Mouse (Mus musculus) liver, postnatal 0 days (tissue): Measurements from ENCODE around the gene Fkbp8. TPM values are rescaled to one million over a fixed set of nuclear protein-coding genes. Genes with fewer than 3 reads are reported as not detected.

Source experiments
- ATAC-seq: fragments of 200-750 bp; cut with Nextera tagmentation; 2 replicates; pipeline ENCODE4 v1.8.0; 2017; ENCODE audit warnings: mild to moderate bottlenecking, moderate library complexity
- DNase-seq: peaks from one replicate; pipeline ENCODE4 v3.0.0-alpha.2; 2016
- H3K27ac ChIP-seq: fragments of 300-500 bp; sonication (generic); 2 replicates; pipeline ENCODE4 v1.5.1; 2014; ENCODE audit warnings: antibody characterized with exemption, moderate library complexity, mild to moderate bottlenecking, low read depth
- H3K27me3 ChIP-seq: fragments of 300-500 bp; sonication (generic); 2 replicates; pipeline ENCODE4 v1.6.1; 2014; ENCODE audit warnings: low read length, control low read depth, mixed read lengths; ENCODE audit not compliant: insufficient read depth
- H3K36me3 ChIP-seq: fragments of 300-500 bp; sonication (generic); replicated peaks from 2 replicates; pipeline ENCODE4 v1.6.1; 2014; ENCODE audit warnings: mild to moderate bottlenecking, control low read depth, low read length, moderate library complexity, mixed read lengths; ENCODE audit not compliant: insufficient read depth
- H3K4me1 ChIP-seq: fragments of 300-500 bp; sonication (generic); 2 replicates; pipeline ENCODE4 v1.6.1; 2014; ENCODE audit warnings: antibody characterized with exemption, mild to moderate bottlenecking, control low read depth; ENCODE audit not compliant: insufficient read depth
- H3K4me2 ChIP-seq: fragments of 300-500 bp; sonication (generic); 2 replicates; pipeline ENCODE4 v1.6.1; 2014; ENCODE audit warnings: low read depth, mild to moderate bottlenecking, low read length, moderate library complexity, mixed read lengths
- H3K4me3 ChIP-seq: fragments of 300-500 bp; sonication (generic); 2 replicates; pipeline ENCODE4 v1.5.1; 2014; ENCODE audit warnings: low read depth, low read length
- H3K9ac ChIP-seq: fragments of 300-500 bp; sonication (generic); replicated peaks from 2 replicates; pipeline ENCODE4 v1.6.1; 2014; ENCODE audit warnings: mild to moderate bottlenecking, moderate library complexity
- H3K9me3 ChIP-seq: fragments of 300-500 bp; sonication (generic); 2 replicates; pipeline ENCODE4 v1.6.1; 2016; ENCODE audit warnings: mild to moderate bottlenecking, control low read depth, low read length, mixed read lengths
- CTCF ChIP-seq: sonication (generic); IDR thresholded peaks from 2 replicates; pipeline ENCODE4 v1.5.1; 2016; ENCODE audit warnings: antibody characterized with exemption, low read depth
- EP300 ChIP-seq: IDR thresholded peaks from 2 replicates; pipeline ENCODE4 v1.6.1; 2016; ENCODE audit warnings: antibody characterized with exemption, low read depth, mild to moderate bottlenecking
- WGBS: fragments of 180-500 bp; shearing (Covaris S2); extraction: QIAGEN DNeasy Blood & Tissue Kit; methylation state at CpG from one replicate; pipeline ENCODE4 v1.1.7; 2014; ENCODE audit not compliant: insufficient replicate concordance; 5-methylcytosine and 5-hydroxymethylcytosine counted together
- polyA plus RNA-seq: library from polyadenylated mRNA; unstranded; fragments of >200 nt; fragmentation: Nextera tagmentation; extraction: Ambion mirVana; gene quantifications from 2 replicates; pipeline ENCODE4 v1.2.1, GENCODE M21; 2015

Gene Fkbp8
- polyA plus RNA-seq, 1 experiment from 2014 or later = 141 TPM

GRCm38 (mm10) chr8:70564696-70565235, 37.2 kb downstream of the Fkbp8 start:
- TF ChIP-seq CTCF (no peak), EP300 (no peak)
- Histone ChIP-seq H3K4me2 (no peak overlapping the region), H3K9me3 (no peaks in the 10 kb centered on the region), H3K36me3 (peaks cover 4% of the 10 kb centered on the region; the same call in 1 of the 2 replicates), H3K9ac (0 out of 2 replicates have a peak overlapping the region, but pooled peaks have one; percentile 28), H3K4me3 (no peak overlapping the region), H3K4me1 (peaks cover 59% of the 10 kb centered on the region), H3K27me3 (no peaks in the 10 kb centered on the region), H3K27ac (peak overlapping the region; percentile 25; the same call in 1 of the 2 replicates)
- ATAC-seq (no peak), DNase-seq (no peak)
- 77% methylated on average over 3 of the region's 3 CpGs for WGBS

- Histone ChIP-seq H3K9me3 (no peaks in the 10 kb centered on the region), H3K4me2 (no peak overlapping the region), H3K4me1 (peaks cover 55% of the 10 kb centered on the region), H3K4me3 (no peak overlapping the region), H3K9ac (no peak overlapping the region), H3K36me3 (peaks cover 2% of the 10 kb centered on the region; the same call in 1 of the 2 replicates), H3K27ac (peak overlapping the region; percentile 25), H3K27me3 (no peaks in the 10 kb centered on the region)
- ATAC-seq = peak; percentile 35
- TF ChIP-seq CTCF (no peak), EP300 (no peak)
- peak; percentile 71 for DNase-seq
- 19% methylated on average over 3 of the region's 3 CpGs for WGBS
Measured at GRCm38 (mm10) chr8:70565561-70565960, 38.0 kb downstream of the Fkbp8 start.

- H3K4me1 ChIP-seq = peaks cover 23% of the 10 kb centered on the region
- DNase-seq = no peak
- peak; percentile 38; the same call in 1 of the 2 replicates for ATAC-seq
Measured at GRCm38 (mm10) chr8:70570360-70570759, 42.8 kb downstream of the Fkbp8 start.

GRCm38 (mm10) chr8:70570990-70571389, 43.5 kb downstream of the Fkbp8 start:
- H3K9me3 ChIP-seq = no peaks in the 10 kb centered on the region
- ATAC-seq (no peak), DNase-seq (no peak)
- TF ChIP-seq EP300 (no peak), CTCF (no peak)
- H3K4me1 ChIP-seq = peaks cover 18% of the 10 kb centered on the region
- WGBS = 79% methylated on average over 6 of the region's 6 CpGs
- no peak overlapping the region for H3K4me3 ChIP-seq
- no peak overlapping the region for H3K4me2 ChIP-seq
- no peak overlapping the region for H3K9ac ChIP-seq
- H3K27me3 ChIP-seq = no peaks in the 10 kb centered on the region
- no peak overlapping the region for H3K27ac ChIP-seq
- peaks cover 9% of the 10 kb centered on the region; the same call in 1 of the 2 replicates for H3K36me3 ChIP-seq

More at GRCm38 (mm10) chr8:70570360-70570759, 42.8 kb downstream of the Fkbp8 start:
- Histone ChIP-seq H3K9me3 (no peaks in the 10 kb centered on the region), H3K4me2 (no peak overlapping the region), H3K36me3 (peaks cover 9% of the 10 kb centered on the region; the same call in 1 of the 2 replicates), H3K27me3 (no peaks in the 10 kb centered on the region), H3K9ac (peak overlapping the region; percentile 21; the same call in 1 of the 2 replicates), H3K27ac (peak overlapping the region; percentile 55; the same call in 1 of the 2 replicates), H3K4me3 (no peak overlapping the region)
- TF ChIP-seq CTCF = no peak
- TF ChIP-seq EP300 = no peak

DNA sequence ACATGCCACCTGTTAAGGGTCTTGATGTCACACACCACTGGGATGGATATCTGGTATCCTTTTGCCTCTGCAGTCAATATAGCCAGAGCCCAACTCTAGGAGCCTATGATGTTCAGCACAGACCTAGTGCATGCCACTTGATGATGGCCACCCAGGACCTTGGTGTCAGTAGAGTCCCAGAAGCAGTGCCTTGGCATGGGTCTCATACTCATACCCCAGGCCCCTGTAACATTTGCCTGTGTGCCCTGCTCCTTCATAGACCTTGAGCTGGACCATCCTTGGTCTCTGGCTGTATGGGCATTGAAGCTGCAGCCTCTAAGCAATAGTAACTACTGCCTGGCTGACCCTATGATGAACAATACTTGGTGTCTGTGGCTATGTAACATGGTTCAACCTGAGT, 46.8 kb downstream of the Fkbp8 start:
- no peak for DNase-seq
- Histone ChIP-seq H3K9ac (no peak overlapping the region), H3K36me3 (peaks cover 21% of the 10 kb centered on the region), H3K4me2 (no peak overlapping the region), H3K9me3 (no peaks in the 10 kb centered on the region), H3K27me3 (no peaks in the 10 kb centered on the region), H3K4me3 (no peak overlapping the region), H3K4me1 (peaks cover 18% of the 10 kb centered on the region), H3K27ac (no peak overlapping the region)
- no peak for TF ChIP-seq EP300
- no peak for TF ChIP-seq CTCF
- no peak for ATAC-seq

DNA sequence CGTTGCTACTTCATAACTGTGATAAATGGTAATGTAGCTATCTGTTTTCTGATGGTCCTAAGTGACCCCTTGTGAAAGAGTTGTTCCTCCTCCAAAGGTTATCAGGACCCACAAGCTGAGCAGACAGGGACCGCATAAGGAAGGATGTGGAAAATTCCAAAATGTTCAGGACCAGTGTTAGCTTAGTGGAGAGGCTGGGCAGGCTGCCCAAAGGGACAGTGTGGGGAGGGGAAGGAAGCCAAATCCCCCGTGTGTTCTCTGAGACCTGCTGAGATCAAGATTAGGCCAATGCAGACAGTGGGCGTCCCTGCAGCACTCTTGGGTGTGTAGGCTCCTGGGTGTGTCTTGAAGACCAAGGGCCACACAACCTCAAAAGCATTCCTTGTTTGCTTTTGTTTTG, 47.4 kb downstream of the Fkbp8 start:
- ATAC-seq (no peak), DNase-seq (no peak)
- no peak overlapping the region for H3K27ac ChIP-seq
- H3K9me3 ChIP-seq = no peaks in the 10 kb centered on the region
- H3K36me3 ChIP-seq = peaks cover 23% of the 10 kb centered on the region
- H3K4me2 ChIP-seq = no peak overlapping the region
- 58% methylated on average over 4 of the region's 4 CpGs for WGBS
- H3K27me3 ChIP-seq = no peaks in the 10 kb centered on the region
- H3K4me1 ChIP-seq = peaks cover 14% of the 10 kb centered on the region
- no peak for TF ChIP-seq EP300
- no peak for TF ChIP-seq CTCF
- H3K4me3 ChIP-seq = no peak overlapping the region
- H3K9ac ChIP-seq = no peak overlapping the region
